Mouse (Mus musculus): ENCODE data around the gene Cgrrf1. TPM values are rescaled to one million over a fixed set of nuclear protein-coding genes. Genes with fewer than 3 reads are reported as not detected.

The Cgrrf1 gene
- polyA plus RNA-seq, 1 experiment = 78.5 TPM

GRCm38 (mm10) chr14:46790303-46790702 is 41.6 kb upstream of the Cgrrf1 start:
- Histone ChIP-seq H3K4me3 (ENCODE audit: control insufficient read depth, low read depth, low read length) (peak overlapping the region; percentile 11; the same call in 1 of the 2 replicates), H3K4me1 (ENCODE audit: control insufficient read depth, insufficient read depth, low read length) (peaks cover 3% of the 10 kb centered on the region; the same call in 1 of the 2 replicates), H3K36me3 (ENCODE audit: control insufficient read depth, insufficient read depth, low read length) (no peaks in the 10 kb centered on the region), H3K27me3 (ENCODE audit: control insufficient read depth, insufficient read depth, low read length) (no peaks in the 10 kb centered on the region), H3K27ac (ENCODE audit: control insufficient read depth, insufficient read depth, low read depth, low read length) (no peak overlapping the region)
- TF ChIP-seq POLR2A (IDR thresholded peaks at IDR 0.05; ENCODE audit: control insufficient read depth, low read depth, low read length) (no peak), CTCF (IDR thresholded peaks at IDR 0.05; ENCODE audit: control insufficient read depth, insufficient read depth, insufficient replicate concordance, low read depth, low read length) (no peak)

- Histone ChIP-seq H3K36me3 (ENCODE audit: control insufficient read depth, insufficient read depth, low read length) (no peaks in the 10 kb centered on the region), H3K27ac (ENCODE audit: control insufficient read depth, insufficient read depth, low read depth, low read length) (no peak overlapping the region), H3K27me3 (ENCODE audit: control insufficient read depth, insufficient read depth, low read length) (no peaks in the 10 kb centered on the region), H3K4me1 (ENCODE audit: control insufficient read depth, insufficient read depth, low read length) (peaks cover 3% of the 10 kb centered on the region; the same call in 1 of the 2 replicates), H3K4me3 (ENCODE audit: control insufficient read depth, low read depth, low read length) (peak overlapping the region; percentile 35; the same call in 1 of the 2 replicates)
- TF ChIP-seq CTCF (IDR thresholded peaks at IDR 0.05; ENCODE audit: control insufficient read depth, insufficient read depth, insufficient replicate concordance, low read depth, low read length) = no peak
- no peak for TF ChIP-seq POLR2A (IDR thresholded peaks at IDR 0.05; ENCODE audit: control insufficient read depth, low read depth, low read length)
Observed at GRCm38 (mm10) chr14:46790723-46791122, 41.2 kb upstream of the Cgrrf1 start.

GRCm38 (mm10) chr14:46794157-46794556 is 37.8 kb upstream of the Cgrrf1 start:
- Histone ChIP-seq H3K27ac (ENCODE audit: control insufficient read depth, insufficient read depth, low read depth, low read length) (no peak overlapping the region; the same call in 1 of the 2 replicates), H3K27me3 (ENCODE audit: control insufficient read depth, insufficient read depth, low read length) (no peaks in the 10 kb centered on the region), H3K4me1 (ENCODE audit: control insufficient read depth, insufficient read depth, low read length) (peaks cover 2% of the 10 kb centered on the region; the same call in 1 of the 2 replicates), H3K4me3 (ENCODE audit: control insufficient read depth, low read depth, low read length) (no peak overlapping the region), H3K36me3 (ENCODE audit: control insufficient read depth, insufficient read depth, low read length) (no peaks in the 10 kb centered on the region)
- TF ChIP-seq CTCF (IDR thresholded peaks at IDR 0.05; ENCODE audit: control insufficient read depth, insufficient read depth, insufficient replicate concordance, low read depth, low read length) (no peak), POLR2A (IDR thresholded peaks at IDR 0.05; ENCODE audit: control insufficient read depth, low read depth, low read length) (no peak)

GRCm38 (mm10) chr14:46800684-46801345 is 31.1 kb upstream of the Cgrrf1 start:
- H3K27ac ChIP-seq (ENCODE audit: control insufficient read depth, insufficient read depth, low read depth, low read length) = no peak overlapping the region
- no peaks in the 10 kb centered on the region for H3K27me3 ChIP-seq (ENCODE audit: control insufficient read depth, insufficient read depth, low read length)
- peaks cover 4% of the 10 kb centered on the region; the same call in 1 of the 2 replicates for H3K4me1 ChIP-seq (ENCODE audit: control insufficient read depth, insufficient read depth, low read length)
- H3K36me3 ChIP-seq (ENCODE audit: control insufficient read depth, insufficient read depth, low read length) = no peaks in the 10 kb centered on the region
- H3K4me3 ChIP-seq (ENCODE audit: control insufficient read depth, low read depth, low read length) = no peak overlapping the region
- TF ChIP-seq CTCF (IDR thresholded peaks at IDR 0.05; ENCODE audit: control insufficient read depth, insufficient read depth, insufficient replicate concordance, low read depth, low read length) (no peak), POLR2A (IDR thresholded peaks at IDR 0.05; ENCODE audit: control insufficient read depth, low read depth, low read length) (no peak)

- Histone ChIP-seq H3K36me3 (ENCODE audit: control insufficient read depth, insufficient read depth, low read length) (no peaks in the 10 kb centered on the region; the same call in none of the 2 replicates), H3K4me1 (ENCODE audit: control insufficient read depth, insufficient read depth, low read length) (peaks cover 7% of the 10 kb centered on the region), H3K4me3 (ENCODE audit: control insufficient read depth, low read depth, low read length) (peak overlapping the region; percentile 70), H3K27ac (ENCODE audit: control insufficient read depth, insufficient read depth, low read depth, low read length) (peak overlapping the region; percentile 44; the same call in 1 of the 2 replicates), H3K27me3 (ENCODE audit: control insufficient read depth, insufficient read depth, low read length) (no peaks in the 10 kb centered on the region)
- TF ChIP-seq CTCF (IDR thresholded peaks at IDR 0.05; ENCODE audit: control insufficient read depth, insufficient read depth, insufficient replicate concordance, low read depth, low read length) (no peak), POLR2A (IDR thresholded peaks at IDR 0.05; ENCODE audit: control insufficient read depth, low read depth, low read length) (no peak)
Observed at GRCm38 (mm10) chr14:46803259-46803658, 28.7 kb upstream of the Cgrrf1 start.

- TF ChIP-seq POLR2A (IDR thresholded peaks at IDR 0.05; ENCODE audit: control insufficient read depth, low read depth, low read length) = no peak
- TF ChIP-seq CTCF (IDR thresholded peaks at IDR 0.05; ENCODE audit: control insufficient read depth, insufficient read depth, insufficient replicate concordance, low read depth, low read length) = no peak
- no peaks in the 10 kb centered on the region; the same call in none of the 2 replicates for H3K36me3 ChIP-seq (ENCODE audit: control insufficient read depth, insufficient read depth, low read length)
- H3K27me3 ChIP-seq (ENCODE audit: control insufficient read depth, insufficient read depth, low read length) = no peaks in the 10 kb centered on the region
- peaks cover 7% of the 10 kb centered on the region for H3K4me1 ChIP-seq (ENCODE audit: control insufficient read depth, insufficient read depth, low read length)
- H3K4me3 ChIP-seq (ENCODE audit: control insufficient read depth, low read depth, low read length) = no peak overlapping the region; the same call in 1 of the 2 replicates
- no peak overlapping the region for H3K27ac ChIP-seq (ENCODE audit: control insufficient read depth, insufficient read depth, low read depth, low read length)
Observed at GRCm38 (mm10) chr14:46803791-46804190, 28.1 kb upstream of the Cgrrf1 start.

- H3K36me3 ChIP-seq (ENCODE audit: control insufficient read depth, insufficient read depth, low read length) = peaks cover 1% of the 10 kb centered on the region
- TF ChIP-seq POLR2A (IDR thresholded peaks at IDR 0.05; ENCODE audit: control insufficient read depth, low read depth, low read length) (no peak), CTCF (IDR thresholded peaks at IDR 0.05; ENCODE audit: control insufficient read depth, insufficient read depth, insufficient replicate concordance, low read depth, low read length) (no peak)
- H3K27ac ChIP-seq (ENCODE audit: control insufficient read depth, insufficient read depth, low read depth, low read length) = no peak overlapping the region
- peaks cover 7% of the 10 kb centered on the region for H3K4me1 ChIP-seq (ENCODE audit: control insufficient read depth, insufficient read depth, low read length)
- H3K27me3 ChIP-seq (ENCODE audit: control insufficient read depth, insufficient read depth, low read length) = no peaks in the 10 kb centered on the region
- no peak overlapping the region for H3K4me3 ChIP-seq (ENCODE audit: control insufficient read depth, low read depth, low read length)
Observed at GRCm38 (mm10) chr14:46806186-46806585, 25.7 kb upstream of the Cgrrf1 start.
